Mouse (Mus musculus) liver, embryonic 14.5 days (tissue): Measurements from ENCODE around the gene Mex3d.

Experiments used
- CTCF ChIP-seq: IDR thresholded peaks from 2 replicates; pipeline ENCODE4 v1.5.1; 2016; ENCODE audit warnings: antibody characterized with exemption, low read depth, control low read depth
- EP300 ChIP-seq: IDR thresholded peaks from 2 replicates; pipeline ENCODE4 v1.6.1; 2016; ENCODE audit warnings: antibody characterized with exemption, low read depth

- no peak for TF ChIP-seq CTCF
- no peak for TF ChIP-seq EP300
These were observed 44.3 kb upstream of the Mex3d start for GRCm38 (mm10) chr10:80431570-80432386.
